Mouse (Mus musculus): Measurements from ENCODE around the gene Cdc42se2. TPM values are rescaled to one million over a fixed set of nuclear protein-coding genes. Genes with fewer than 3 reads are reported as not detected.

Gene Cdc42se2
- 24.3 and 46.6 TPM in 2 replicates for polyA plus RNA-seq (2012; rRNA removed; ENCODE audit: low replicate concordance)

DNA sequence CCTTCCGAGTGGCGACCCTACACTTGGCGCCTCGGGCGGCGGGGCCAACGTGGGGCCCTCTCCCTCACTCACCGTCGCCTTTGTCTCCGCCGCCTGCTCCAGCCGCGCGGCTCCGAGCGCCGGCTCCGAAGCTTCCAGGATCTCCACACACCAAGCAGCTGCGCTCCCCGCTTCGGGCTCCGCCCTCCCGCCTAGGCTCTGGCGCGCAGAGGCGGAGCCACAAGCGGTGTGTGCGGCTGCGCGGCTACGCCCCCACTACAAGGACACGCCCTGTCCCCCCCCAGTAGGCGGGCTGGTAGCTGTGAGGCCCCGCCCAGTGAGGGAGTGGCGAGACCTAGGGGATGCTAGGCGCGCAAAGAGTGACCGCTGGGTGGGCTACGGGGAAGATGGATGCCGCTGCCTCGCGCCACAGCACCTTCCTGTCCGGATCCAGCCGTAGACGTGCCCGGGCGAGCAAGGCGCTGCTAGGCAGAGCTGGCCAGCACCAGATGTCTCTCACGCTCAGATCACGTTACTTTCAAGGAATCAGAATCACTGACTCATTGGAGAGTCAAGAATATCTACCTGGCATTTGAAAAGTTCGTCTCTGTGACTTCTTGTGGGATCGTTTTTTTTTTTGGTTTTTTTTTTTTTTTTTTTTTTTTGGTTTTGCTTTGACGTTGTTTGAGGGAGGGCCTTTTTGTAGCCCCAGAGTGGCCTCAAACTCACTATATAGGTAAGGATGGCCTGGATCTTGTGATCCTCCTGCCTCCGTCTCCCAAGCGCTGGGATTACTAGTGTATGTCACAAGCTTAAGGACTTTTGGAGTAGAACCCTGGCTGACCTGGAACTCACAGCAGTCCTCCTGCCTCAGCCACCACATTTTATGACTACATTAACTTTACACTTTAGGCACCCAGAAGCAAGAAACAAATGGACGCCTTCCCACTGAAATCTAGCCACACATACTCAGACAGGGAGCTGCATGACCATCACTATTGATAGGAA lies at the start of gene Cdc42se2:
TSS of gene Cdc42se2 (minus strand) at position 188 of the 987 bp plus-strand sequence.

Other genes with a start within 250 kb of the Cdc42se2 start
- 0.06 and 0.38 TPM in 2 replicates for gene Lyrm7, start 73.2 kb upstream of the Cdc42se2 start, polyA plus RNA-seq (2012; rRNA removed; ENCODE audit: low replicate concordance)
- 772 and 864 TPM in 2 replicates for gene Hint1, start 78.7 kb upstream of the Cdc42se2 start, polyA plus RNA-seq (2012; rRNA removed; ENCODE audit: low replicate concordance)
- 96.5 and 120 TPM in 2 replicates for gene Gpx3, start 114.8 kb upstream of the Cdc42se2 start, polyA plus RNA-seq (2012; rRNA removed; ENCODE audit: low replicate concordance)
- gene Tnip1, start 175.2 kb upstream of the Cdc42se2 start, polyA plus RNA-seq (2012; rRNA removed; ENCODE audit: low replicate concordance), result 52.2 and 114 TPM in 2 replicates
- 24.0 and 27.3 TPM in 2 replicates for gene Anxa6, start 245.8 kb upstream of the Cdc42se2 start, polyA plus RNA-seq (2012; rRNA removed; ENCODE audit: low replicate concordance)